Mouse (Mus musculus) forebrain, embryonic 15.5 days (tissue): ENCODE measurements at regions not wholly inside any gene's neighbourhood (a gene's known extent, or its start where the extent isn't known, plus 50 kb on each side); places are given as distances from the start of the nearest gene placed in this dataset.
A peak's percentile ranks its signal among the peaks of the same experiment; 100 is the strongest.

ENCODE experiments used
- ATAC-seq: fragments of 200-750 bp; cut with Nextera tagmentation; replicated peaks from 2 replicates; pipeline ENCODE4 v1.8.0; 2017; ENCODE audit warnings: mild to moderate bottlenecking, moderate TSS enrichment, moderate library complexity
- H3K27ac ChIP-seq: fragments of 300-500 bp; sonication (generic); replicated peaks from 2 replicates; pipeline ENCODE4 v1.5.1; 2015; ENCODE audit warnings: mild to moderate bottlenecking, inconsistent platforms
- H3K27me3 ChIP-seq: fragments of 300-500 bp; sonication (generic); 2 replicates; pipeline ENCODE4 v1.6.1; 2015; ENCODE audit warnings: inconsistent platforms
- H3K36me3 ChIP-seq: fragments of 300-500 bp; sonication (generic); 2 replicates; pipeline ENCODE4 v1.6.1; 2015; ENCODE audit warnings: mild to moderate bottlenecking, inconsistent platforms
- H3K4me1 ChIP-seq: fragments of 300-500 bp; sonication (generic); 2 replicates; pipeline ENCODE4 v1.6.1; 2015; ENCODE audit warnings: inconsistent platforms
- H3K4me2 ChIP-seq: fragments of 300-500 bp; sonication (generic); replicated peaks from 2 replicates; pipeline ENCODE4 v1.6.1; 2015; ENCODE audit warnings: mild to moderate bottlenecking, inconsistent platforms
- H3K4me3 ChIP-seq: fragments of 300-500 bp; sonication (generic); 2 replicates; pipeline ENCODE4 v1.5.1; 2015; ENCODE audit warnings: mild to moderate bottlenecking, inconsistent platforms
- H3K9ac ChIP-seq: fragments of 300-500 bp; sonication (generic); replicated peaks from 2 replicates; pipeline ENCODE4 v1.6.1; 2015; ENCODE audit warnings: mild to moderate bottlenecking, inconsistent platforms
- H3K9me3 ChIP-seq: fragments of 300-500 bp; sonication (generic); 2 replicates; pipeline ENCODE4 v1.6.1; 2016; ENCODE audit warnings: inconsistent platforms
- WGBS: fragments of 180-500 bp; shearing (Covaris S2); methylation state at CpG from one replicate; pipeline ENCODE4 v1.1.7; 2015; ENCODE audit warnings: mixed read lengths; 5-methylcytosine and 5-hydroxymethylcytosine counted together

DNA sequence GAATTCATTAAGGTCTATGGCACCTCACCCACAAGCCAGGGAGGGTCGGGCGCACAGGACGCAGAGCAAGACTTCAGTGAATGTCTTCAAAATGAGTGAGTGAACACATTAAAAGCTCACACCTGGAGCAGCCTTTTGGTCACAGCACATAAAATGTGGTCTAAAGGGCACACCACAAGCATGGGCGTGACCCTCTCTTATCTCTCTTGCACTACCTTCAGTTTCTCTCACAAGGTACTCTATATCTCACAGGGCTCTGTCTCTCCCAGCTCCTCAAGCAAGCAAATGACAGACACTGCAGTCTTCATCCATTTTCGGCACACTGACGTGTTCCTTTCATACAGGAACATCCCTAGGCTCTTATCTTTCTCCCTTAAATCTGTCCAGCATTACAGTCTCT is 444.0 kb downstream of the Slc16a7 start:
- Histone ChIP-seq H3K4me1 (no peaks in the 10 kb centered on the region), H3K27ac (no peak overlapping the region), H3K9me3 (no peaks in the 10 kb centered on the region), H3K4me2 (no peak overlapping the region), H3K36me3 (no peaks in the 10 kb centered on the region), H3K27me3 (no peaks in the 10 kb centered on the region), H3K4me3 (no peak overlapping the region), H3K9ac (no peak overlapping the region)
- 91% methylated on average over 6 of the region's 6 CpGs for WGBS
- no peak for ATAC-seq

DNA sequence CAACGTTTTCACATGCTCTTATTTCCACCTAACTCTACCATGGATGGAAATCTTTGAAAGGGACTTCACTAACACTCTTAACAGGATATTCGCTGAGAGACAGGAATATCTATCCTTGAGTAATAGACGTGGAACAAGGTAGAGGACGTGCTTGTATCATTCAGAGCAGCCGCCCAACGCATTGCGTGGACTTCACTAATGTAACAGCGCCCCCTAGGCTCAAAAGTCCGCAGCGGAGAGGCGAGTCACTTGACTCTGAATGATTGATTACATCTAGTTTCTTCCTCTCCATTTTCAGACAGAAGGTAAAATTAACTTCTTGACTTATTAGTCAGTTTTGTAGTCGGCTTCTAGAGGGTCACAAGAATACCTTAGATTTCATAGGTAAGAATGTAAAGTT is 447.1 kb downstream of the Slc16a7 start:
- ATAC-seq, result no peak
- Histone ChIP-seq H3K4me3 (no peak overlapping the region), H3K9ac (no peak overlapping the region), H3K4me1 (no peaks in the 10 kb centered on the region), H3K36me3 (no peaks in the 10 kb centered on the region), H3K27ac (no peak overlapping the region), H3K4me2 (no peak overlapping the region), H3K27me3 (no peaks in the 10 kb centered on the region), H3K9me3 (no peaks in the 10 kb centered on the region)
- 51% methylated on average over 12 of the region's 12 CpGs for WGBS

DNA sequence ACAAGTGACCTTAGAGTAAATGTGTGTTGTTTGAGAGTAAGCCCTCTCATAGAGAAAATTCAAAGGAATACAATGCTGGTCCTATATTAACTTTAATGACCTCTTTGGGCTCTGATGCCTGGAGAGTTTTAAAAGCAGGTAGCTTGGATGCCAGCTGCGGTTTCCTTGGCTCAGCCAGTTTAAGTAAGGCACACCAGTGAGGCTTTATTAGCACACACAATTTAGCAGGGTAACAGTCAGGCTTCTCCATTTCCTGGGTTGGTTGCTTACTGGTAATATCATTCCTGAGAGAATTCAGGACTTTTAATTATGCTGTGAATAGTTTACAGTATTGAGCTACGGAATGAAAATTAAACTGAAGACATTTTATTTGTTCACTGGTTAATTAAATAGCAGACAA is 462.0 kb downstream of the Slc16a7 start:
- Histone ChIP-seq H3K27me3 (no peaks in the 10 kb centered on the region), H3K27ac (no peak overlapping the region), H3K9ac (no peak overlapping the region), H3K4me2 (no peak overlapping the region), H3K4me1 (no peaks in the 10 kb centered on the region), H3K4me3 (no peak overlapping the region), H3K36me3 (no peaks in the 10 kb centered on the region), H3K9me3 (no peaks in the 10 kb centered on the region)
- WGBS, result 34% methylated on average over 2 of the region's 2 CpGs
- ATAC-seq, result no peak

DNA sequence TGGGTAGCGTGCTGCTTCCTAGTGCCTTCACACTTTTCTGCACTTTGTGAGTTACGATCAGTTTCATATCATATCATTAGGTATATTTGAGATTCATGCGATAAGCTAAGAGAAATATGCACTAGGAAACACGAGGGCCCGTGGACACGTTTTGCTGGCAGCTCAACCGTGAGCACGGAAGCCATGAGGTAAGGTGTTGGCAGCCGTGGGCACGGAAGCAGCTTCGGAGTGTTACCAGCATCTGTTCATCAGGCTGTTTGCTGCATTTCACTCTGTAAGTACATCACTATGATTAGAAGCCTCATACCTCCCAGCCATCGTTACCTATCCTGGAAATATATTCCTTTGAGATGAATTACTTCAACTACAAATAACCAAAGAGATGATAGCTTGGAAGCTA is 489.2 kb downstream of the Slc16a7 start:
- Histone ChIP-seq H3K36me3 (no peaks in the 10 kb centered on the region), H3K4me1 (peaks cover 4% of the 10 kb centered on the region; the same call in 1 of the 2 replicates), H3K4me2 (no peak overlapping the region), H3K9ac (no peak overlapping the region), H3K27ac (peak overlapping the region; percentile 15; the same call in 1 of the 2 replicates), H3K4me3 (no peak overlapping the region), H3K27me3 (no peaks in the 10 kb centered on the region), H3K9me3 (no peaks in the 10 kb centered on the region)
- ATAC-seq, result no peak
- WGBS, result 76% methylated on average over 12 of the region's 12 CpGs

DNA sequence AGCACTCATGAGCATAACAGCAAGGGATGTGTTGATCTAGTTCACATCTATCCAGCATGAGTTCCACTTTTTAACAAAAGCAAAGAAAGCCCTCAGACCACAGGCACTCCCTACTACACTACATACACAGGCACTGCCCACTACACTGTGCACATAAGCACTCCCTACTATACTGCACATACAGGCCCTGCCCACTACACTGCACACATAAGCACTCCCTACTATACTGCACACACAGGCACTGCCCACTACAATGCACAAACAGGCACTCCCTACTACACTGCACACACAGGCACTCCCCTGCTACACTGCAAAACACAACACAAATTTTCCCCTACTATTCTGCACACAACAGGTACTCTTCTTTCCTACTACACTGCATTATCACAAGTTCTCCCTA is 510.7 kb downstream of the Slc16a7 start:
- Histone ChIP-seq H3K4me3 (no peak overlapping the region), H3K27ac (no peak overlapping the region), H3K27me3 (no peaks in the 10 kb centered on the region), H3K4me2 (no peak overlapping the region), H3K4me1 (no peaks in the 10 kb centered on the region), H3K9ac (no peak overlapping the region), H3K36me3 (no peaks in the 10 kb centered on the region), H3K9me3 (no peaks in the 10 kb centered on the region)
- ATAC-seq, result no peak

DNA sequence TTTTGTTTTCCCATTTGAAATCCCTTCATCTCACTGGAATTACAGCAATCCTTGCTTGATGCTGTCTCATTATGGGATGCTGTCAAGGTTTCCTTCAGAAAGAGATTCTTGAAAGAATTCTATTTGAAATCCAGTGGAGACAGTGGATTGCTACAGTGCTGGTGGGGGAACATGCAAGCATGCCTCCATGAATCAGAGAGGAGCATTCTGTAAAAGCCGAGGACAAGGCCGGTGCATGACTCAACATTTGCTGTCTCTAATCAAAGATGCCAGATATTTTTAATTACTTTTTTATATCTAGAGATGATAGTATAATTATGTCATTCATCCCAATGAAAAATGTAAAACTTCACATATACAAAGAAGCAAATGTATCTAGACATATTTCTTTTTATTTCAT is 511.6 kb downstream of the Slc16a7 start:
- Histone ChIP-seq H3K4me3 (no peak overlapping the region), H3K4me2 (no peak overlapping the region), H3K4me1 (no peaks in the 10 kb centered on the region), H3K9ac (no peak overlapping the region), H3K36me3 (no peaks in the 10 kb centered on the region), H3K27ac (no peak overlapping the region), H3K9me3 (no peaks in the 10 kb centered on the region), H3K27me3 (no peaks in the 10 kb centered on the region)
- 85% methylated on average over 2 of the region's 2 CpGs for WGBS
- no peak for ATAC-seq

DNA sequence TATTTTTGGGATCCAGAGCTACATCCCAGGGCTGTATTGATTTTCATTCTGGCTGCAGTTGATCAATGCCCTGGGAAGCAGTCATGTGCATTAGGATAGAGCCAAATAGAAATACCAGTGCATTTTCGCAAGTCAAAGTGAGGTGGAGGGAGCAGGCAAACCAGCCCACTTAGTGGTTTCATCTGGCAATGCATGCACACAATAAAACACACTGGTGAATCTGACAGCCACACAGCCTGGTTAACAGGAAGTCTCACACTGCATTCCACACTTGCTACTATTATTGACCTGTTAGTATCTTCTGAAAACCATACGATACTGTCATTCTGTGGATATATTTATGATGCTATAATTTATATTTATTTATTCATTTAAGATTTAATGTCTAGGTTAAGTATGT is 517.1 kb downstream of the Slc16a7 start:
- WGBS, result 93% methylated on average over 2 of the region's 2 CpGs
- Histone ChIP-seq H3K4me2 (no peak overlapping the region), H3K36me3 (no peaks in the 10 kb centered on the region), H3K4me3 (no peak overlapping the region), H3K9ac (no peak overlapping the region), H3K9me3 (no peaks in the 10 kb centered on the region), H3K27ac (no peak overlapping the region), H3K27me3 (no peaks in the 10 kb centered on the region), H3K4me1 (no peaks in the 10 kb centered on the region)
- ATAC-seq, result no peak

DNA sequence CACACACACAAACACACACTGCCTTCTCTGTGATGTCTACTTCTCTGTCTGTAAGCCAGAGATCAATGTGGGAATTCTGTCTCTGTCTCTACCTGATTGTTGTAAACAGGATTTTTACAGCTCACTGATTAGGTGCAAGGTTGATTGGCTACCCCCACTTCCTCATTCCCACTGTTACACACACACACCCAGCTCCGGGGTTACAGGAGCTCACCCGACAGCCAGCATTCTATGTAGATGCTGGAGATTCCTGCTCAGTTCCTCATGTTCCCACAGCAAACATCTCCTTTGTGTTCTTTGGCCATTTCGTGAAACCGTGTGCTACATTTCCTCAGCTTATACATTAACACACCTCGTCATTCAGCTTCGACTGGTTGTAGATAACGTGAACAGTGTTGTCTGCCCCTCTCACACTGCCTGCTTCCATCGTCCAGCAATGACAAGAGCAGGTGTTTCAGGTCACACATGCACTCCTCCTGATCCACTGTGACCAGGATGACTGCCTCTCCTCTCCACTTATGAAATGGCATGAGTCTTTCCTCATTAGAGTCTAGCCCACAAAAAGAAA is 546.6 kb downstream of the Slc16a7 start:
- Histone ChIP-seq H3K27me3 (no peaks in the 10 kb centered on the region), H3K36me3 (no peaks in the 10 kb centered on the region), H3K4me1 (no peaks in the 10 kb centered on the region), H3K9ac (no peak overlapping the region), H3K9me3 (no peaks in the 10 kb centered on the region), H3K4me3 (no peak overlapping the region), H3K27ac (no peak overlapping the region), H3K4me2 (no peak overlapping the region)
- 79% methylated on average over 8 of the region's 8 CpGs for WGBS
- ATAC-seq, result no peak

DNA sequence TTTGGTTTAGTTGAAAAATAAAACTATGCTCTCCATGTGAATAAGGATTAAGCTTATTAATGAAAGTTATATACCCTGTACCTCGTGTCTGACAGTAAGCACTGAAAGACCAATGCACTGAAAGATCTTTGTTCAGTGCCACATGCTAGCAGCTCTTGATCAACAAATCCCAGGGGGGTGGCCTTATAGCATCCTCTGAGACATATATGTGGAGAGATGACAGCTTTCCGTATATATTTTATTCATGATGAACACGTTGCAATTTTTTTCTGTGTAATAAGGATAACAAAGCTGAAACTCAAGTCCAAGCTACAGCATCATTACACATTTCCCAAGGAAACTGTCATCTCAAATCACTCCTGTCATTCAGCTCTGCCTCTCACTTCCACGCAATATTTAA is 555.3 kb downstream of the Slc16a7 start:
- no peaks in the 10 kb centered on the region for H3K9me3 ChIP-seq
- H3K27ac ChIP-seq, result no peak overlapping the region
- no peak overlapping the region for H3K4me3 ChIP-seq
- no peak overlapping the region for H3K4me2 ChIP-seq
- no peaks in the 10 kb centered on the region for H3K4me1 ChIP-seq
- 75% methylated on average over 4 of the region's 4 CpGs for WGBS
- H3K36me3 ChIP-seq, result no peaks in the 10 kb centered on the region
- H3K9ac ChIP-seq, result no peak overlapping the region
- H3K27me3 ChIP-seq, result no peaks in the 10 kb centered on the region
- no peak for ATAC-seq

DNA sequence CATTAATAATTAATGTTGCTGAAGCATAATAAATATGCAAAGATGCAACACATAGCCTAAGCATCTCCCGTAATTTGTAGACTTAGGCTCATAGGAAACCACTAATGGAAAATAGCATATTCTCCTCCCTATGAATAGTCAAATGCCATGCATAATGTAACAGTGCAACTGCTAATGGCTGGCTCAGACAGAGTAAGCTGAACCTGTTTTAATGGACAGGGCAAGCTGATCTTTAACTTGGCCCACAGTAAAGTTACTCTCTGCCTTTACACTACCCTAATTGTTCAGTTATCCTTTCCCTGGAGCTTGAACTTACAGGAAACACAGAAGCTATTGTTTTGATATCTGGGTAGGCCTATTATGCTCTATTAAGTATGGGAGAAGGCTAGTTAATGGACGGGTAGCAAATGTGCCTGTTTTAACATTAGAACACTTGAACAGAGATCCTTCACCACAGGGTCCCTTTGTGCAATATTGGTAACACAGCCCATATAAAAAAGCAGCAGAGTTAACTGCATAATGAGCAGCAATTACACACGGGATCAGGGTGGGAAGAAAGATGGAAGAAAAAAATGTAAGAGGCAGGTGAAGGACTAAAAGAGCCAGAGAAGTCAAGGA is 585.2 kb downstream of the Slc16a7 start:
- H3K9me3 ChIP-seq, result no peaks in the 10 kb centered on the region
- H3K27ac ChIP-seq, result no peak overlapping the region
- 11% methylated on average over 3 of the region's 3 CpGs for WGBS
- H3K27me3 ChIP-seq, result no peaks in the 10 kb centered on the region
- no peaks in the 10 kb centered on the region for H3K4me1 ChIP-seq
- peak; percentile 71; the same call in 1 of the 2 replicates for ATAC-seq
- H3K4me2 ChIP-seq, result no peak overlapping the region
- H3K9ac ChIP-seq, result no peak overlapping the region
- no peaks in the 10 kb centered on the region for H3K36me3 ChIP-seq
- no peak overlapping the region for H3K4me3 ChIP-seq
